Mouse (Mus musculus) thymus, postnatal 14 days (tissue): ENCODE data around the gene Oprl1.

ENCODE experiments used
- DNase-seq: peaks from one replicate; pipeline ENCODE4 v3.0.0; 2021

The Oprl1 gene

DNA sequence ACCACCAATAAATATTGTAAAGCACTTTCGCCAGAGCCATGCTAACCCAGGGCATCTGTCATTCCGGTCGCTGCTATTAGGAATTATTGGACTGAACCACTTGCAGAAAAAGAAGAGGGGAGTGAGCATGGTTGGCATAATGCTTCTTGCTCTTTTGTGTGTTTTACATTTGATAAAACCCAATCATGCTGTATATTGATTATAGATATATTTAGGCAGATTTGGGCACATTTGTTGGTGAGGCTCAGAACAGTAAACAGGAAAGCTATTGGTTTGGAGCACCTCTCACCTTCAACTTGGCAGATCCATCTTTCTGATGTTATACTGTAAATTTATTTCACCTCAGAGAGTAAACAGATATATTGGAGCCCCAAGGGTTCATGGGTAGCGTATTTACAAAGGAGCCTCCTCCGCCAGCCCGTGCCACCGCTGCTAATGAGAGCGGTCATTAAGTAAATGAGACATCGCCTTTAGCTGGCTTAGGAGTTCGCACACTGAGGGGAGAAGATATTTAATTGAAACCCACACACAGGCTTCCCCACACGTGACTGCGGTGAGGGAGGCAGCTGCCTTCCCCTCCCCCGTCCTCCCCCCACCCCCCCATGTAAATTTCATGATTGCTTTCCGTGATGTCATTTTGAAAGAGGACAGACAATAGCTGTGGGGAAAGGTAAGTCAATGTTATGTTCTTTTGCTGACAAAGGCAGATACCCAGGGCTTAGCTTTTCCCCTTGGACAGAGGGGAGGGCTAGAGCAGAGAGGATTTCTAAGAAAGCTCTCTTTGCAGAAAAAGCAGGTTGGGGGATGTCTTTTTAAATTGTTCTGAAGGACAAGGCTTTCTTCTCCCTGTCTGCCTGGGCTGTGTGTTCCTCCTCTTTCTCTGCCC is 52.1 kb downstream of the Oprl1 start:
- no peak for DNase-seq

DNA sequence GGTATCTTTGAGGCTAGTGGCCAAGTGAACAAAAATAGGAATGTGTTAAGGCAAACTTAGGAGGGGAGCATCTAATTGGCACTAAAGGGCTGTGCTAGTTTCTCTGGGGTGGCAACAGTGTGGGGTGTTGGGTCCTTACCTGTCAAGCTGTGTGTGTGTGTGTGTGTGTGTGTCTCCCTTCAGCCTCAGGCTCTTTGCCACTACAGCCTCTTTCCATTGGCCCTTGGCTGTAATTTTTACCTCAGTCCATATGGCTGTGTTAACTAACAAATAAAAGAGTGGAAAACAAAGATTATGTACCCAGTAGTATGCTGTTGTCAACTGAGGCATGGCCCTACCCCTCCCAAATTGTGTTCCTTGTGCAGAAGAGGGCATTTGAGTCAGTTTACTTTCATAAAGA is 53.6 kb downstream of the Oprl1 start:
- no peak for DNase-seq

DNA sequence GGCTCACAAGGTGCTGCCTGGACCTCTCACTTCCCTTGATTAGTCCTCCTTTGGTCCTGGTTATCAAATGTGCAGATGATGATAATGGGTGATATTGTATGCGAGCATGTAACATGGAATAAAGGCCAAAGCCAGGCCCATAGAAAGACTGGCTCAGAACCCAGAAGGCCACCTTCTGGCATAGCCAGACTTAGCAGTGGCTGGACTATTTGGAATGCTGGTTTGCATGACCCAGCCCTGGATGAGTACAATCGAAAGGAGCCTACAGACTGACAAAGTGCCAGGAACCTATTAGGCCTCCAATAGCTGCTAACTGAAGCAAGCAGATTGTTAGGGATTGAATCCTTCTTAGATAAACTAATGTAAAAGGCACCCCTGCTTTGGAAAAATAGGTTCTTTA is 54.6 kb downstream of the Oprl1 start:
- no peak for DNase-seq
